Mouse (Mus musculus) liver, embryonic 15.5 days (tissue): ENCODE measurements at regions not wholly inside any gene's neighbourhood (a gene's known extent, or its start where the extent isn't known, plus 50 kb on each side); places are given as distances from the start of the nearest gene placed in this dataset.

ENCODE experiments used
- ATAC-seq: fragments of 200-750 bp; cut with Nextera tagmentation; 2 replicates; pipeline ENCODE4 v1.8.0; 2017; ENCODE audit warnings: moderate number of reproducible peaks, mild to moderate bottlenecking, moderate library complexity; ENCODE audit not compliant: insufficient read depth
- H3K27ac ChIP-seq: fragments of 300-500 bp; sonication (generic); replicated peaks from 2 replicates; pipeline ENCODE4 v1.5.1; 2015; ENCODE audit warnings: mild to moderate bottlenecking, inconsistent platforms
- H3K27me3 ChIP-seq: fragments of 300-500 bp; sonication (generic); 2 replicates; pipeline ENCODE4 v1.6.1; 2015; ENCODE audit warnings: mild to moderate bottlenecking, inconsistent platforms
- H3K36me3 ChIP-seq: fragments of 300-500 bp; sonication (generic); replicated peaks from 2 replicates; pipeline ENCODE4 v1.6.1; 2015; ENCODE audit warnings: moderate library complexity, mild to moderate bottlenecking, inconsistent platforms
- H3K4me1 ChIP-seq: fragments of 300-500 bp; sonication (generic); replicated peaks from 2 replicates; pipeline ENCODE4 v1.6.1; 2015; ENCODE audit warnings: inconsistent platforms
- H3K4me2 ChIP-seq: fragments of 300-500 bp; sonication (generic); 2 replicates; pipeline ENCODE4 v1.6.1; 2015; ENCODE audit warnings: moderate library complexity, mild to moderate bottlenecking, inconsistent platforms
- H3K4me3 ChIP-seq: fragments of 300-500 bp; sonication (generic); replicated peaks from 2 replicates; pipeline ENCODE4 v1.5.1; 2015; ENCODE audit warnings: mild to moderate bottlenecking, inconsistent platforms
- H3K9ac ChIP-seq: fragments of 300-500 bp; sonication (generic); 2 replicates; pipeline ENCODE4 v1.6.1; 2015; ENCODE audit warnings: moderate library complexity, mild to moderate bottlenecking, inconsistent platforms
- H3K9me3 ChIP-seq: fragments of 300-500 bp; sonication (generic); replicated peaks from 2 replicates; pipeline ENCODE4 v1.6.1; 2016; ENCODE audit warnings: inconsistent platforms
- WGBS: fragments of 180-500 bp; shearing (Covaris S2); methylation state at CpG from one replicate; pipeline ENCODE4 v1.1.7; 2015; ENCODE audit warnings: mixed read lengths; ENCODE audit not compliant: insufficient replicate concordance; 5-methylcytosine and 5-hydroxymethylcytosine counted together

GRCm38 (mm10) chr1:122607309-122607708, 1039.5 kb upstream of the Ddx18 start:
- Histone ChIP-seq H3K36me3 (no peaks in the 10 kb centered on the region), H3K9me3 (no peaks in the 10 kb centered on the region), H3K27ac (no peak overlapping the region), H3K4me3 (no peak overlapping the region), H3K9ac (no peak overlapping the region), H3K27me3 (no peaks in the 10 kb centered on the region), H3K4me2 (no peak overlapping the region), H3K4me1 (no peaks in the 10 kb centered on the region)
- 43% methylated on average over 3 of the region's 3 CpGs for WGBS
- ATAC-seq: no peak

- no peaks in the 10 kb centered on the region for H3K4me1 ChIP-seq
- H3K4me3 ChIP-seq: no peak overlapping the region
- no peak overlapping the region for H3K4me2 ChIP-seq
- H3K36me3 ChIP-seq: no peaks in the 10 kb centered on the region
- no peaks in the 10 kb centered on the region for H3K27me3 ChIP-seq
- WGBS: 40% methylated on average over 4 of the region's 4 CpGs
- no peak for ATAC-seq
- no peak overlapping the region for H3K9ac ChIP-seq
- H3K9me3 ChIP-seq: no peaks in the 10 kb centered on the region
- H3K27ac ChIP-seq: no peak overlapping the region
Measured at GRCm38 (mm10) chr1:122575954-122576353, 1008.2 kb upstream of the Ddx18 start.

- H3K27me3 ChIP-seq: no peaks in the 10 kb centered on the region
- no peaks in the 10 kb centered on the region for H3K36me3 ChIP-seq
- H3K4me3 ChIP-seq: no peak overlapping the region
- WGBS: 70% methylated on average over 1 of the region's 1 CpGs
- H3K4me1 ChIP-seq: no peaks in the 10 kb centered on the region
- no peaks in the 10 kb centered on the region for H3K9me3 ChIP-seq
- H3K9ac ChIP-seq: no peak overlapping the region
- ATAC-seq: no peak
- H3K27ac ChIP-seq: no peak overlapping the region
- H3K4me2 ChIP-seq: no peak overlapping the region
Measured at GRCm38 (mm10) chr1:122551596-122551995, 983.8 kb upstream of the Ddx18 start.

- Histone ChIP-seq H3K36me3 (no peaks in the 10 kb centered on the region), H3K4me1 (no peaks in the 10 kb centered on the region), H3K4me3 (no peak overlapping the region), H3K9ac (no peak overlapping the region), H3K27ac (no peak overlapping the region), H3K27me3 (no peaks in the 10 kb centered on the region), H3K4me2 (no peak overlapping the region), H3K9me3 (no peaks in the 10 kb centered on the region)
- 52% methylated on average over 2 of the region's 2 CpGs for WGBS
- ATAC-seq: no peak
Measured at GRCm38 (mm10) chr1:122509580-122509979, 941.8 kb upstream of the Ddx18 start.

- Histone ChIP-seq H3K27ac (no peak overlapping the region), H3K4me2 (no peak overlapping the region), H3K9me3 (no peaks in the 10 kb centered on the region), H3K36me3 (no peaks in the 10 kb centered on the region), H3K27me3 (no peaks in the 10 kb centered on the region), H3K9ac (no peak overlapping the region), H3K4me3 (no peak overlapping the region), H3K4me1 (no peaks in the 10 kb centered on the region)
- 45% methylated on average over 4 of the region's 4 CpGs for WGBS
- ATAC-seq: no peak
Measured at GRCm38 (mm10) chr1:122501707-122502106, 933.9 kb upstream of the Ddx18 start.

GRCm38 (mm10) chr1:122478003-122478402, 910.2 kb upstream of the Ddx18 start:
- WGBS: 39% methylated on average over 1 of the region's 1 CpGs
- no peak for ATAC-seq
- no peaks in the 10 kb centered on the region for H3K4me1 ChIP-seq
- H3K27me3 ChIP-seq: no peaks in the 10 kb centered on the region
- no peak overlapping the region for H3K9ac ChIP-seq
- no peak overlapping the region for H3K4me2 ChIP-seq
- no peak overlapping the region for H3K4me3 ChIP-seq
- H3K36me3 ChIP-seq: no peaks in the 10 kb centered on the region
- no peak overlapping the region for H3K27ac ChIP-seq
- H3K9me3 ChIP-seq: no peaks in the 10 kb centered on the region

- no peak for ATAC-seq
- no peak overlapping the region for H3K27ac ChIP-seq
- no peaks in the 10 kb centered on the region for H3K4me1 ChIP-seq
- no peaks in the 10 kb centered on the region for H3K27me3 ChIP-seq
- no peaks in the 10 kb centered on the region for H3K9me3 ChIP-seq
- H3K4me2 ChIP-seq: no peak overlapping the region
- no peak overlapping the region for H3K4me3 ChIP-seq
- H3K36me3 ChIP-seq: no peaks in the 10 kb centered on the region
- H3K9ac ChIP-seq: no peak overlapping the region
- 43% methylated on average over 3 of the region's 3 CpGs for WGBS
Measured at GRCm38 (mm10) chr1:122463931-122464330, 896.1 kb upstream of the Ddx18 start.

- 60% methylated on average over 2 of the region's 2 CpGs for WGBS
- no peak overlapping the region for H3K27ac ChIP-seq
- no peak overlapping the region for H3K4me3 ChIP-seq
- no peaks in the 10 kb centered on the region for H3K9me3 ChIP-seq
- no peaks in the 10 kb centered on the region for H3K27me3 ChIP-seq
- H3K36me3 ChIP-seq: no peaks in the 10 kb centered on the region
- no peaks in the 10 kb centered on the region for H3K4me1 ChIP-seq
- no peak for ATAC-seq
- no peak overlapping the region for H3K4me2 ChIP-seq
- H3K9ac ChIP-seq: no peak overlapping the region
Measured at GRCm38 (mm10) chr1:122459056-122459455, 891.3 kb upstream of the Ddx18 start.

- 54% methylated on average over 4 of the region's 4 CpGs for WGBS
- H3K36me3 ChIP-seq: no peaks in the 10 kb centered on the region
- no peaks in the 10 kb centered on the region for H3K4me1 ChIP-seq
- H3K27me3 ChIP-seq: no peaks in the 10 kb centered on the region
- H3K9me3 ChIP-seq: no peaks in the 10 kb centered on the region
- no peak overlapping the region for H3K4me2 ChIP-seq
- no peak overlapping the region for H3K4me3 ChIP-seq
- ATAC-seq: no peak
- H3K9ac ChIP-seq: no peak overlapping the region
- no peak overlapping the region for H3K27ac ChIP-seq
Measured at GRCm38 (mm10) chr1:122454881-122455280, 887.1 kb upstream of the Ddx18 start.

GRCm38 (mm10) chr1:122453617-122454016, 885.8 kb upstream of the Ddx18 start:
- Histone ChIP-seq H3K27me3 (no peaks in the 10 kb centered on the region), H3K9me3 (no peaks in the 10 kb centered on the region), H3K4me1 (no peaks in the 10 kb centered on the region), H3K4me2 (no peak overlapping the region), H3K9ac (no peak overlapping the region), H3K27ac (no peak overlapping the region), H3K36me3 (no peaks in the 10 kb centered on the region), H3K4me3 (no peak overlapping the region)
- WGBS: 48% methylated on average over 3 of the region's 3 CpGs
- no peak for ATAC-seq

GRCm38 (mm10) chr1:122439358-122439757, 871.6 kb upstream of the Ddx18 start:
- H3K27ac ChIP-seq: no peak overlapping the region
- no peaks in the 10 kb centered on the region for H3K4me1 ChIP-seq
- H3K4me2 ChIP-seq: no peak overlapping the region
- ATAC-seq: no peak
- no peak overlapping the region for H3K9ac ChIP-seq
- H3K9me3 ChIP-seq: no peaks in the 10 kb centered on the region
- H3K36me3 ChIP-seq: no peaks in the 10 kb centered on the region
- H3K4me3 ChIP-seq: no peak overlapping the region
- WGBS: 45% methylated on average over 3 of the region's 3 CpGs
- H3K27me3 ChIP-seq: no peaks in the 10 kb centered on the region

GRCm38 (mm10) chr1:122423503-122423902, 855.7 kb upstream of the Ddx18 start:
- Histone ChIP-seq H3K4me2 (no peak overlapping the region), H3K27me3 (no peaks in the 10 kb centered on the region), H3K27ac (no peak overlapping the region), H3K9ac (no peak overlapping the region), H3K4me3 (no peak overlapping the region), H3K36me3 (no peaks in the 10 kb centered on the region), H3K4me1 (no peaks in the 10 kb centered on the region), H3K9me3 (no peaks in the 10 kb centered on the region)
- no peak for ATAC-seq
- 53% methylated on average over 2 of the region's 2 CpGs for WGBS
